Mouse (Mus musculus): ENCODE measurements around the gene Wnt1. TPM values are rescaled to one million over a fixed set of nuclear protein-coding genes. Genes with fewer than 3 reads are reported as not detected.
A peak's percentile ranks its signal among the peaks of the same experiment; 100 is the strongest.

Wnt1 gene
- polyA plus RNA-seq, 1 experiment from 2014 or later = not detected

DNA sequence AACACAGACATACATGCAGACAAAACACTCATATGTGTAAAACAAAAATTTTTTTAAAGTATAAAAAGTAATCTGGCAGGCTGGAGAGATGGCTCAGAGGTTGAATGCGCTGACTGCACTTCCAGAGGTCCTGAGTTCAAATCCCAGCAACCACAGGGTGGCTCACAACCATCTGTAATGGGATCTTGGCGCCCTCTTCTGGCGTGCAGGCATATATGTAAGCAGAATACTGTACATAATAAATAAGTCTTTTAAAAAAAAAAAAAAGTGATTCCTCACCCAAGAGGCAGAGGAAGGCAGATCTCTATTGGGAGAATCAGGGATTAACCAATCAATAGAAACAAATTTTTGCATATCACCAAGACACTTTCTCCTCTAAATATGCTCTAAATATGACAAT, 33.8 kb downstream of the Wnt1 start:
- ATAC-seq (ENCODE audit: insufficient number of reproducible peaks, low FRiP score, low TSS enrichment, low read depth) = no peak
- no peaks in the 10 kb centered on the region for H3K4me1 ChIP-seq
- no peaks in the 10 kb centered on the region for H3K27me3 ChIP-seq
- H3K9ac ChIP-seq = no peak overlapping the region
- H3K4me3 ChIP-seq (replicated peaks) = no peak overlapping the region
- H3K27ac ChIP-seq (replicated peaks) = no peak overlapping the region
- H3K36me3 ChIP-seq = peaks cover 38% of the 10 kb centered on the region
- no peaks in the 10 kb centered on the region for H3K9me3 ChIP-seq (replicated peaks)
- whole genome bisulfite sequencing = 66% methylated on average over 3 of the region's 3 CpGs
- H3K4me2 ChIP-seq (replicated peaks) = no peak overlapping the region

DNA sequence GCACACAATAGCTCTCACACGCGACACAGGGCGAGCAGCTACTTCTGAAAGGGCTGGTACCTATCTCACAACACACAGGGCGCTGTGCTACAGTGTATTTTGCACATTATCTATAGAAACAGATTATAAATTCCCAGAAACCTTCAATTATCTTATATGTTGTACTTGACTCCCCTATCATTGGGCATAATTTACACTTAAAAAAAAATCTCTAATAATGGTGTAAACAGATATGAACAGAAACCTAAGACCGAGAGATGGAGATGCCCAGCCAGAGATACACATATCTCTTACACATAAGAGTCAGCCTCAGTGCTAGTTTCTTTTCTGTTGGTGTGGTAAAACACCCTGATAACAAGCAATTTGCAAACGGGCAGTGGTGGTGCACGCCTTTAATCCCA, 38.0 kb downstream of the Wnt1 start:
- no peak overlapping the region for H3K27ac ChIP-seq (replicated peaks)
- WGBS = 89% methylated on average over 7 of the region's 7 CpGs
- H3K9ac ChIP-seq = no peak overlapping the region
- no peak for ATAC-seq (ENCODE audit: insufficient number of reproducible peaks, low FRiP score, low TSS enrichment, low read depth)
- H3K4me1 ChIP-seq = peaks cover 19% of the 10 kb centered on the region
- H3K9me3 ChIP-seq (replicated peaks) = no peaks in the 10 kb centered on the region
- no peak overlapping the region for H3K4me3 ChIP-seq (replicated peaks)
- no peaks in the 10 kb centered on the region for H3K27me3 ChIP-seq
- peaks cover 32% of the 10 kb centered on the region for H3K36me3 ChIP-seq
- no peak overlapping the region for H3K4me2 ChIP-seq (replicated peaks)

DNA sequence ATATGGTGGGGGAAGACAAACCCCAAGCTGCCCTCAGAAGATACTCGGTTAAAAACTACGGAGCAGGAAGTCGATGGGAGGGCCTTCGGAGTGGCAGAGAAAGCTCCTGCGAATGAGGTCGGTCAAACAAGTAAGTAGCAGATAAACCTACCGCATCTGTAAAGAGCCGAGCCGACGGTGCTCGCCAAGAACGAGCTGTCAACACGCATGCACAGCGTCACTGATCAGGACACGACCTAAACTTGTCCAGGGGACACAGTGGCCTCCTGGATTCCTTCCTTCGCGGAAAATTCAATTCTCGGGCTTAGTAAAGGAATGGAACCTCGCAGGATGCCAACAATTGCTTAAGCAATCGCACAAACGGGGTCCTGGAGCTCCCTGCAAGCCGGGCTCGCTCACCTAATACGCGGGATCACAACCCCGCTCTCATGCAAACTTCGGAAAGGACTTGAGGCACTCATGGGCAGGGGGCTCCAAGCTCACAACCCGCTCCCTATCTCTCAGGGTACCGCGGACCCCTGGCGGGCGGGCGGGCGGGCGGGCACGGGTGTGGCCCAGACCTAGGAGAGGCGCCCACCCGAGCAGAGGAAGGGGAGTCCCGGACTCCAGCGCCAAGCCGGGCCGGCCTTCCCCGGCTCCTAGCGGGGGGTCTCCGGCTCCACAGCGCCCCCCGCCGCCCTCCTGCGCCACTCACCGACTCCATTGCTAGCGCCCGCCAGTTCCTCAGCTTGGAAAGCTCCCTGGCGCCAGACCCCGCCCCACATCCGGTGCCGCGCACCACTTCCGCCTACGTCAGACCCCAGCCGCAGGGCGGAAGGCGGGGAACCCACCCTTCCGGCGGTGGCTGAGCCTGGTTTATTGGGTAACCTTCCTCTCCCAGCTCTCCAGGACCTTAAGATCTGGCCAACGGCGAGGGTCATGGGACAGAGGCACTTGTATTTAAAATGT, 41.4 kb downstream of the Wnt1 start, which contains the start of gene Prkag1:
Gene Prkag1 (minus strand): TSS at position 786 of the 948 bp plus-strand sequence.
- Histone ChIP-seq H3K36me3 (peaks cover 34% of the 10 kb centered on the region), H3K27ac (replicated peaks) (peak within 1 kb of the TSS; percentile 94), H3K9me3 (replicated peaks) (no peaks in the 10 kb centered on the region), H3K4me2 (replicated peaks) (peak within 1 kb of the TSS; percentile 53), H3K9ac (peak within 1 kb of the TSS; percentile 91), H3K4me3 (replicated peaks) (peak within 1 kb of the TSS; percentile 65), H3K4me1 (peaks cover 22% of the 10 kb centered on the region), H3K27me3 (no peaks in the 10 kb centered on the region)
- WGBS = under 1% methylated on average over 65 of the region's 66 CpGs
- peak; percentile 96 for ATAC-seq (ENCODE audit: insufficient number of reproducible peaks, low FRiP score, low TSS enrichment, low read depth)

DNA sequence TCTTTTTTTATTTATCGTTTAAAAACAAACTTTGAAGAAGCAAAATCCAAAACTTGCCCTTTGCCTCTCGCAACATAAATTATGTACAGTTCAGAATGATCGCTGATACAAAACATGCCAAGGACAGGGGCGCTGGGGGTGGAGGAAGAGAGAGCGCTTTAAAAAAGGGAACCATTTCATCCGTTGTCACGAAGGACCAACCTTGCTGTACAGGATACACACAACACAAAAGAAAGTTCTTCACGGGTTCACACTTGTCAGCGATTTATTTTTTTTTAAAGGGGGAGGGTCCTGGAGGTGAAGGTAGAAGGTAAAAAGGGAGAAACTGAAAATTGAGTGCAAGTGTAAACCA, 42.0 kb downstream of the Wnt1 start:
- 11% methylated on average over 9 of the region's 9 CpGs for WGBS
- peak; percentile 6; the same call in 1 of the 2 replicates for ATAC-seq (ENCODE audit: insufficient number of reproducible peaks, low FRiP score, low TSS enrichment, low read depth)
- H3K36me3 ChIP-seq = peaks cover 40% of the 10 kb centered on the region

GRCm38 (mm10) chr15:98832161-98833058, 42.8 kb downstream of the Wnt1 start:
- H3K9ac ChIP-seq = no peak overlapping the region
- ATAC-seq (ENCODE audit: insufficient number of reproducible peaks, low FRiP score, low TSS enrichment, low read depth) = no peak
- no peaks in the 10 kb centered on the region for H3K27me3 ChIP-seq
- peaks cover 22% of the 10 kb centered on the region for H3K4me1 ChIP-seq
- no peak overlapping the region; the same call in 1 of the 2 replicates for H3K4me3 ChIP-seq (replicated peaks)
- 53% methylated on average over 12 of the region's 12 CpGs for WGBS
- no peaks in the 10 kb centered on the region for H3K9me3 ChIP-seq (replicated peaks)
- peak overlapping the region; percentile 94 for H3K27ac ChIP-seq (replicated peaks)
- peaks cover 48% of the 10 kb centered on the region for H3K36me3 ChIP-seq
- peak overlapping the region; percentile 53 for H3K4me2 ChIP-seq (replicated peaks)

More for the DNA sequence above, 42.0 kb downstream of the Wnt1 start:
- H3K9ac ChIP-seq = no peak overlapping the region
- H3K27ac ChIP-seq (replicated peaks) = peak overlapping the region; percentile 94
- H3K4me1 ChIP-seq = peaks cover 22% of the 10 kb centered on the region
- no peaks in the 10 kb centered on the region for H3K9me3 ChIP-seq (replicated peaks)
- peak overlapping the region; percentile 53 for H3K4me2 ChIP-seq (replicated peaks)
- no peaks in the 10 kb centered on the region for H3K27me3 ChIP-seq
- peak overlapping the region; percentile 65 for H3K4me3 ChIP-seq (replicated peaks)

DNA sequence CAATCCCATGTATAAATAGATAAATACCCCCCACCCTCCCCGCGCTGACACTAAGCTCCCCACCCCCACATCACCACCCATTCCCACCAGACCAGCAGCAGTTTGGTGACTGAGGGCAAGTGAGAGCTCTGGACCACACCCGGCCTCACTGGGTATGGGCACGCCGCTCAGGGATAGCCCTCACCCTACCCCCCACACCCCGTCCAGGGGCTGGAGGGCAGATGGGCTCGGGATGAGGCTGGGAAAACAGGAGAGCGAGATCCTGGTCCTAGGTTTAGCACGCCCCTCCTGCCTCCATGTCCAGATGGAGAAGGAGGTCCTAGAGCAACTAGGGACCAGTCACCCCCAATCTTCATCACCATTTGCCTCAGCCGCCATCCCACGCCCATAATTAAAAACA, 43.6 kb downstream of the Wnt1 start:
- Histone ChIP-seq H3K27me3 (no peaks in the 10 kb centered on the region), H3K27ac (replicated peaks) (no peak overlapping the region), H3K4me2 (replicated peaks) (no peak overlapping the region), H3K9ac (no peak overlapping the region), H3K4me3 (replicated peaks) (no peak overlapping the region), H3K9me3 (replicated peaks) (no peaks in the 10 kb centered on the region), H3K4me1 (peaks cover 22% of the 10 kb centered on the region), H3K36me3 (peaks cover 57% of the 10 kb centered on the region)
- ATAC-seq (ENCODE audit: insufficient number of reproducible peaks, low FRiP score, low TSS enrichment, low read depth) = no peak
- 84% methylated on average over 11 of the region's 11 CpGs for WGBS

DNA sequence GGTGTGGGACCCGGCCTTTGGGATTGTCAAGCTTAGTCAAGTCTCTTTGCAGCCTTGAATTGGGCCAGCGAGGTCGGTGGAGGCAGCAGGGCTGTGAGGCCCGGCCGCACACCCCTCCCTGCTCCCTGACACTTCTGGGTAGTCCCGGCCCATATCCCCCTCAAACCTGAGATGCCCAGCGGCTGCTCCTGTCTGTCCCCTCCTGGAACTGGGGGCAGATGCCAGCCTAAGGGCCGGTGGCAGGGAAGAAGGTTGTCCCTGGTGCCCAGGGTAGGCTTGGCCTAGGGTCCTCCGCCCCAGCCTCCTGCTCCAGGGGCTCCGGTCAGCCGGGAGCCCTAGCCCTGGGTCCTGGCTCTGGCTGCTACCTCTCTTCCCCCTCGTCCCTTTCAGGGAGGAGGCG, 44.4 kb downstream of the Wnt1 start:
- Histone ChIP-seq H3K4me1 (peaks cover 20% of the 10 kb centered on the region), H3K27ac (replicated peaks) (0 out of 2 replicates have a peak overlapping the region, but pooled peaks have one; percentile 7), H3K36me3 (peaks cover 63% of the 10 kb centered on the region), H3K27me3 (no peaks in the 10 kb centered on the region), H3K9me3 (replicated peaks) (no peaks in the 10 kb centered on the region), H3K4me2 (replicated peaks) (no peak overlapping the region), H3K4me3 (replicated peaks) (no peak overlapping the region), H3K9ac (no peak overlapping the region)
- 89% methylated on average over 13 of the region's 13 CpGs for WGBS
- ATAC-seq (ENCODE audit: insufficient number of reproducible peaks, low FRiP score, low TSS enrichment, low read depth) = no peak

GRCm38 (mm10) chr15:98835291-98835690, 45.6 kb downstream of the Wnt1 start:
- Histone ChIP-seq H3K4me3 (replicated peaks) (no peak overlapping the region), H3K27ac (replicated peaks) (no peak overlapping the region), H3K9ac (no peak overlapping the region), H3K4me1 (peaks cover 9% of the 10 kb centered on the region; the same call in 1 of the 2 replicates), H3K4me2 (replicated peaks) (no peak overlapping the region), H3K36me3 (peaks cover 72% of the 10 kb centered on the region), H3K9me3 (replicated peaks) (no peaks in the 10 kb centered on the region), H3K27me3 (no peaks in the 10 kb centered on the region)
- WGBS = 90% methylated on average over 14 of the region's 14 CpGs
- no peak for ATAC-seq (ENCODE audit: insufficient number of reproducible peaks, low FRiP score, low TSS enrichment, low read depth)

GRCm38 (mm10) chr15:98837006-98837742, 47.5 kb downstream of the Wnt1 start:
- H3K4me2 ChIP-seq (replicated peaks) = no peak overlapping the region
- H3K4me1 ChIP-seq = peaks cover 4% of the 10 kb centered on the region; the same call in 1 of the 2 replicates
- H3K27me3 ChIP-seq = no peaks in the 10 kb centered on the region
- H3K36me3 ChIP-seq = peaks cover 91% of the 10 kb centered on the region
- no peak overlapping the region for H3K4me3 ChIP-seq (replicated peaks)
- H3K9me3 ChIP-seq (replicated peaks) = no peaks in the 10 kb centered on the region
- no peak overlapping the region for H3K27ac ChIP-seq (replicated peaks)
- no peak overlapping the region for H3K9ac ChIP-seq
- WGBS = 90% methylated on average over 21 of the region's 21 CpGs
- no peak for ATAC-seq (ENCODE audit: insufficient number of reproducible peaks, low FRiP score, low TSS enrichment, low read depth)

- H3K4me3 ChIP-seq (replicated peaks) = no peak overlapping the region
- 74% methylated on average over 4 of the region's 4 CpGs for WGBS
- peaks cover 96% of the 10 kb centered on the region for H3K36me3 ChIP-seq
- no peak overlapping the region for H3K4me2 ChIP-seq (replicated peaks)
- no peak overlapping the region for H3K27ac ChIP-seq (replicated peaks)
- H3K9me3 ChIP-seq (replicated peaks) = no peaks in the 10 kb centered on the region
- ATAC-seq (ENCODE audit: insufficient number of reproducible peaks, low FRiP score, low TSS enrichment, low read depth) = no peak
- H3K4me1 ChIP-seq = peaks cover 2% of the 10 kb centered on the region; the same call in 1 of the 2 replicates
- no peak overlapping the region for H3K9ac ChIP-seq
- no peaks in the 10 kb centered on the region for H3K27me3 ChIP-seq
Measured at GRCm38 (mm10) chr15:98837743-98838103, 48.1 kb downstream of the Wnt1 start.

Measured in embryonic facial prominence, embryonic 15.5 days (tissue).